Mouse (Mus musculus) MEL (cell line): ENCODE results near the gene Tmem203. TPM values are rescaled to one million over a fixed set of nuclear protein-coding genes. Genes with fewer than 3 reads are reported as not detected.

Experiments
- DNase-seq: peaks from one replicate; pipeline ENCODE4 v3.0.0; 2011; ENCODE audit warnings: low read depth, low spot score
- H3K27ac ChIP-seq: 2 replicates; pipeline ENCODE4 v1.5.1; 2012; ENCODE audit warnings: low read depth, mild to moderate bottlenecking, control low read depth, low read length, moderate library complexity; ENCODE audit not compliant: control insufficient read depth
- H3K27me3 ChIP-seq, 2 experiments: fragments of 150-350 bp in 1 of 2; sonication (generic) in 1 of 2; 2 replicates each; pipeline ENCODE4 v1.6.1; 2012; ENCODE audit warnings: low read length in 2 of 2, mild to moderate bottlenecking in 2 of 2, improper control_type of control experiment in 1 of 2, moderate library complexity in 1 of 2; ENCODE audit not compliant: insufficient read depth in 2 of 2, control insufficient read depth in 1 of 2
- H3K36me3 ChIP-seq, 2 experiments: 2 replicates each; pipeline ENCODE4 v1.6.1; 2012 to 2014; ENCODE audit warnings: low read length in 2 of 2, improper control_type of control experiment in 1 of 2, inconsistent platforms in 1 of 2, mild to moderate bottlenecking in 1 of 2; ENCODE audit not compliant: insufficient read depth in 2 of 2, control insufficient read depth in 1 of 2
- H3K4me1 ChIP-seq, 2 experiments: fragments of 150-350 bp in 1 of 2; sonication (generic) in 1 of 2; 2 replicates each; pipeline ENCODE4 v1.6.1; 2012; ENCODE audit warnings: low read length in 2 of 2, improper control_type of control experiment in 1 of 2, mild to moderate bottlenecking in 1 of 2; ENCODE audit not compliant: insufficient read depth in 2 of 2, control insufficient read depth in 1 of 2
- H3K4me3 ChIP-seq, 2 experiments: fragments of 150-350 bp in 1 of 2; sonication (generic) in 1 of 2; 2 replicates each; pipeline ENCODE4 v1.5.1; 2012; ENCODE audit warnings: low read depth in 2 of 2, low read length in 2 of 2, mild to moderate bottlenecking in 2 of 2, moderate library complexity in 2 of 2, control low read depth in 1 of 2, improper control_type of control experiment in 1 of 2; ENCODE audit not compliant: control insufficient read depth in 1 of 2, insufficient read depth in 1 of 2
- H3K79me2 ChIP-seq: 2 replicates; pipeline ENCODE4 v1.6.1; 2012; ENCODE audit warnings: mild to moderate bottlenecking, low read length, moderate library complexity; ENCODE audit not compliant: control insufficient read depth, poor library complexity, insufficient read depth
- H3K9ac ChIP-seq: 2 replicates; pipeline ENCODE4 v1.6.1; 2012; ENCODE audit warnings: low read depth, mild to moderate bottlenecking, control low read depth, low read length, moderate library complexity; ENCODE audit not compliant: control insufficient read depth, poor library complexity, severe bottlenecking
- H3K9me3 ChIP-seq: fragments of 150-350 bp; sonication (generic); replicated peaks from 2 replicates; pipeline ENCODE4 v1.6.1; 2012; ENCODE audit warnings: mild to moderate bottlenecking, low read length, improper control_type of control experiment, moderate library complexity; ENCODE audit not compliant: insufficient read depth
- BHLHE40 ChIP-seq: IDR thresholded peaks from 2 replicates; pipeline ENCODE4 v1.6.1; 2012; ENCODE audit warnings: low read depth, mild to moderate bottlenecking, inconsistent platforms, low read length, improper control_type of control experiment, borderline replicate concordance
- CHD1 ChIP-seq: IDR thresholded peaks from 2 replicates; pipeline ENCODE4 v1.6.1; 2012; ENCODE audit warnings: low read depth, mild to moderate bottlenecking, inconsistent platforms, low read length, improper control_type of control experiment
- CHD2 ChIP-seq: IDR thresholded peaks from 2 replicates; pipeline ENCODE4 v1.6.1; 2011; ENCODE audit warnings: low read length, improper control_type of control experiment
- CTCF ChIP-seq, 3 experiments: IDR thresholded peaks in 2 of 3; conservative IDR thresholded peaks in 1 of 3; 2 replicates each; pipeline ENCODE4 v1.5.1; 2011 to 2012; ENCODE audit warnings: low read length in 3 of 3, low read depth in 2 of 3, mild to moderate bottlenecking in 2 of 3, improper control_type of control experiment in 1 of 3, inconsistent platforms in 1 of 3, mixed read lengths in 1 of 3, moderate library complexity in 1 of 3; ENCODE audit not compliant: control insufficient read depth in 1 of 3, insufficient read depth in 1 of 3, poor library complexity in 1 of 3, severe bottlenecking in 1 of 3
- E2F4 ChIP-seq: IDR thresholded peaks from 2 replicates; pipeline ENCODE4 v1.6.1; 2011; ENCODE audit warnings: low read depth, low read length, improper control_type of control experiment, borderline replicate concordance
- ELF1 ChIP-seq: IDR thresholded peaks from 2 replicates; pipeline ENCODE4 v1.6.1; 2014; ENCODE audit warnings: low read depth, mild to moderate bottlenecking, inconsistent platforms, low read length, improper control_type of control experiment, moderate library complexity
- EP300 ChIP-seq, 2 experiments: IDR thresholded peaks; 2 replicates each; pipeline ENCODE4 v1.6.1; 2011; ENCODE audit warnings: improper control_type of control experiment in 2 of 2, low read length in 2 of 2, low read depth in 1 of 2, mild to moderate bottlenecking in 1 of 2
- ETS1 ChIP-seq: IDR thresholded peaks from 2 replicates; pipeline ENCODE4 v1.6.1; 2012; ENCODE audit warnings: low read depth, mild to moderate bottlenecking, inconsistent platforms, low read length, improper control_type of control experiment, moderate library complexity
- GABPA ChIP-seq: IDR thresholded peaks from 2 replicates; pipeline ENCODE4 v1.6.1; 2012; ENCODE audit warnings: low read depth, mild to moderate bottlenecking, inconsistent platforms, low read length, improper control_type of control experiment, moderate library complexity
- HCFC1 ChIP-seq: IDR thresholded peaks from 2 replicates; pipeline ENCODE4 v1.6.1; 2012; ENCODE audit warnings: low read depth, mild to moderate bottlenecking, inconsistent platforms, low read length, improper control_type of control experiment, moderate library complexity
- JUND ChIP-seq: IDR thresholded peaks from 2 replicates; pipeline ENCODE4 v1.6.1; 2011; ENCODE audit warnings: low read depth, mild to moderate bottlenecking, improper control_type of control experiment, low read length
- KAT2A ChIP-seq: conservative IDR thresholded peaks from 2 replicates; pipeline ENCODE4 v1.6.1; 2012; ENCODE audit warnings: low read depth, low read length, improper control_type of control experiment, inconsistent platforms
- MAFK ChIP-seq: IDR thresholded peaks from 2 replicates; pipeline ENCODE4 v1.6.1; 2011; ENCODE audit warnings: low read depth, mild to moderate bottlenecking, low read length, improper control_type of control experiment, borderline replicate concordance
- MAX ChIP-seq: IDR thresholded peaks from 2 replicates; pipeline ENCODE4 v1.6.1; 2011; ENCODE audit warnings: low read length, improper control_type of control experiment
- MAZ ChIP-seq: IDR thresholded peaks from 2 replicates; pipeline ENCODE4 v1.6.1; 2012; ENCODE audit warnings: low read depth, mild to moderate bottlenecking, inconsistent platforms, low read length, improper control_type of control experiment
- MEF2A ChIP-seq: IDR thresholded peaks from 2 replicates; pipeline ENCODE4 v1.6.1; 2014; ENCODE audit warnings: low read depth, mild to moderate bottlenecking, inconsistent platforms, low read length, improper control_type of control experiment; ENCODE audit not compliant: poor library complexity, insufficient replicate concordance, severe bottlenecking; ENCODE audit errors: extremely low read depth
- MXI1 ChIP-seq: IDR thresholded peaks from 2 replicates; pipeline ENCODE4 v1.6.1; 2011; ENCODE audit warnings: mild to moderate bottlenecking, low read depth, low read length, improper control_type of control experiment
- MYB ChIP-seq: IDR thresholded peaks from 2 replicates; pipeline ENCODE4 v1.6.1; 2011; ENCODE audit warnings: mild to moderate bottlenecking, low read depth, low read length, improper control_type of control experiment
- MYC ChIP-seq: IDR thresholded peaks from 2 replicates; pipeline ENCODE4 v1.6.1; 2011; ENCODE audit warnings: low read depth, mild to moderate bottlenecking, low read length, improper control_type of control experiment, moderate library complexity
- NELFE ChIP-seq: IDR thresholded peaks from 2 replicates; pipeline ENCODE4 v1.6.1; 2011; ENCODE audit warnings: low read depth, low read length, improper control_type of control experiment
- NRF1 ChIP-seq: IDR thresholded peaks from 2 replicates; pipeline ENCODE4 v1.6.1; 2014; ENCODE audit warnings: low read depth, mild to moderate bottlenecking, inconsistent platforms, low read length, improper control_type of control experiment, moderate library complexity; ENCODE audit not compliant: poor library complexity, insufficient read depth, severe bottlenecking
- POLR2A ChIP-seq, 2 experiments: IDR thresholded peaks; 2 replicates each; pipeline ENCODE4 v1.6.1; 2011 to 2012; ENCODE audit warnings: low read length in 2 of 2, mild to moderate bottlenecking in 2 of 2, control low read depth in 1 of 2, improper control_type of control experiment in 1 of 2, low read depth in 1 of 2, moderate library complexity in 1 of 2; ENCODE audit not compliant: control insufficient read depth in 1 of 2, insufficient read depth in 1 of 2, poor library complexity in 1 of 2
- POLR2AphosphoS5 ChIP-seq: IDR thresholded peaks from 2 replicates; pipeline ENCODE4 v1.6.1; 2012; ENCODE audit warnings: low read depth, borderline replicate concordance, mild to moderate bottlenecking, inconsistent platforms, low read length, moderate library complexity, mixed read lengths
- RAD21 ChIP-seq: IDR thresholded peaks from 2 replicates; pipeline ENCODE4 v1.6.1; 2011; ENCODE audit warnings: mild to moderate bottlenecking, low read depth, low read length, improper control_type of control experiment
- RCOR1 ChIP-seq: IDR thresholded peaks from 2 replicates; pipeline ENCODE4 v1.6.1; 2012; ENCODE audit warnings: low read depth, mild to moderate bottlenecking, inconsistent platforms, low read length, improper control_type of control experiment
- SIN3A ChIP-seq: IDR thresholded peaks from 2 replicates; pipeline ENCODE4 v1.6.1; 2012; ENCODE audit warnings: low read length, improper control_type of control experiment, inconsistent platforms
- SMC3 ChIP-seq: IDR thresholded peaks from 2 replicates; pipeline ENCODE4 v1.6.1; 2011; ENCODE audit warnings: low read depth, low read length, improper control_type of control experiment
- TBP ChIP-seq: IDR thresholded peaks from 2 replicates; pipeline ENCODE4 v1.8.0; 2011; ENCODE audit warnings: low read depth, low read length, improper control_type of control experiment
- TCF12 ChIP-seq: IDR thresholded peaks from 2 replicates; pipeline ENCODE4 v1.6.1; 2014; ENCODE audit warnings: low read depth, mild to moderate bottlenecking, inconsistent platforms, low read length, improper control_type of control experiment, moderate library complexity
- USF1 ChIP-seq: IDR thresholded peaks from 2 replicates; pipeline ENCODE4 v1.6.1; 2014; ENCODE audit warnings: low read depth, mild to moderate bottlenecking, inconsistent platforms, low read length, improper control_type of control experiment, moderate library complexity
- USF2 ChIP-seq, 2 experiments: IDR thresholded peaks; 2 replicates each; pipeline ENCODE4 v1.6.1; 2011 to 2012; ENCODE audit warnings: improper control_type of control experiment in 2 of 2, low read length in 2 of 2, borderline replicate concordance in 1 of 2, inconsistent platforms in 1 of 2, low read depth in 1 of 2, mild to moderate bottlenecking in 1 of 2; ENCODE audit not compliant: insufficient read depth in 1 of 2
- ZC3H11A ChIP-seq: IDR thresholded peaks from 2 replicates; pipeline ENCODE4 v1.6.1; 2012; ENCODE audit warnings: low read depth, mild to moderate bottlenecking, inconsistent platforms, low read length, improper control_type of control experiment
- ZKSCAN1 ChIP-seq: IDR thresholded peaks from 2 replicates; pipeline ENCODE4 v1.6.1; 2012; ENCODE audit warnings: low read depth, mild to moderate bottlenecking, inconsistent platforms, low read length, improper control_type of control experiment, moderate library complexity
- ZMIZ1 ChIP-seq: IDR thresholded peaks from 2 replicates; pipeline ENCODE4 v1.6.1; 2012; ENCODE audit warnings: low read depth, mild to moderate bottlenecking, inconsistent platforms, low read length, improper control_type of control experiment, moderate library complexity
- ZNF384 ChIP-seq: IDR thresholded peaks from 2 replicates; pipeline ENCODE4 v1.6.1; 2012; ENCODE audit warnings: low read depth, mild to moderate bottlenecking, inconsistent platforms, low read length, improper control_type of control experiment
- polyA plus RNA-seq, 2 experiments: library from polyadenylated mRNA; stranded (reverse) in 1 of 2; unstranded in 1 of 2; fragments of >175 nt in 1 of 2; fragments of >200 nt in 1 of 2; gene quantifications; 2 replicates each; pipeline versions ENCODE4 v1.2.1 to v1.2.4; 2012; ENCODE audit warnings: low replicate concordance in 2 of 2, low read depth in 1 of 2; ENCODE audit not compliant: insufficient read length in 2 of 2, insufficient read depth in 1 of 2, missing spikeins in 1 of 2
- total RNA-seq: library from RNA; depleted of rRNA; stranded (reverse); fragments of 300-350 nt; gene quantifications from 2 replicates; pipeline ENCODE4 v1.2.3, GENCODE M21; 2012

Gene Tmem203
- total and polyA plus RNA-seq, 3 experiments = 8.4 to 17.0 TPM; not detected in 1

DNA sequence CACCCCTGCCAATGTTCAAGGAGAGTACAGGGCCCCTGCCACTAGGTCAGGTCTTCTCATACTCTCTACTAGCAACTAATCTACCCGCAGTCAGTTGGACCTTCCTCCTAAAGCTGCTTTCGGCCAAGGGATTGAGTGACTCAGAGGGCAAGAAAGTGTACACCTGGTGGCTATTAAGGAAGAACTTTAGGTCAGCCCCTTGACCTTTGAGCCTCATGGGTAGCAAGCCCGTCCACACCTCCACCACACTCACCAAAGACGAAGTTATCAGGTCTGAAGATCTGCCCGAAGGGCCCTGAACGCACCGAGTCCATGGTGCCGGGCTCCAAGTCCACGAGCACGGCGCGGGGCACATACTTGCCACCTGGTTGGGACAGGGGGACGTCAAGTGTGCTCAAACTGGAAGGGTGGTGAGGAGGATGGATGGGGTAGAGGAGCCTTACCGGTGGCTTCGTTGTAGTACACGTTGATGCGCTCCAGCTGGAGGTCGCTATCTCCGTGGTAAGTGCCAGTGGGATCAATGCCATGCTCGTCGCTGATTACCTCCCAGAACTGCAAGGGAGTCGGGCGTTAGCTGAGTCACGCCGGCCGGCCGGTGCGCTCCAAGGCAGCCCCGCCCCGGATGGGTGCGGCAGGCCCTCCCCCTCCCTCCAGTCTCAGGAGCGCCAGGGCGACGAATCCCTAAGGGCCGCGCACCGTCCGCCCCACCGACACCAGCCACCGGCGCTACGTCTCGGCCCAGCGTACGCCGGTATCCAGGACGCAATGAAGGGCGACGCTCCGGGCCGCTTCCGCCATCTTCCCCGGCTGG is 31.4 kb upstream of the Tmem203 start:
- Histone ChIP-seq H3K27me3 (no peaks in the 10 kb centered on the region), H3K4me1 (peaks cover 5 to 14% of the 10 kb centered on the region in 2 experiments; a peak in 3 of 4 replicates), H3K27ac (peak overlapping the region; percentile 98), H3K79me2 (peaks cover 17% of the 10 kb centered on the region), H3K9ac (peak overlapping the region; percentile 99), H3K9me3 (no peaks in the 10 kb centered on the region), H3K36me3 (peaks cover 6 to 7% of the 10 kb centered on the region in 2 experiments), H3K4me3 (peak overlapping the region; percentile 96 to 97)
- DNase-seq = peak; percentile 94
- TF ChIP-seq KAT2A = no peak
- TF ChIP-seq MAZ = peak; percentile 81; the same call in 1 of the 2 replicates
- no peak for TF ChIP-seq POLR2AphosphoS5
- TF ChIP-seq MEF2A = no peak
- no peak for TF ChIP-seq CTCF (IDR thresholded peaks at IDR 0.05 in 2 of 3, conservative IDR thresholded peaks at IDR 0.05 in 1 of 3; ENCODE audit: control insufficient read depth in 1 of 3, insufficient read depth in 1 of 3, low read depth in 2 of 3, low read length in 3 of 3, poor library complexity in 1 of 3, severe bottlenecking in 1 of 3)
- TF ChIP-seq HCFC1 = no peak; the same call in none of the 2 replicates
- TF ChIP-seq SMC3 = no peak
- TF ChIP-seq ZMIZ1 = no peak
- TF ChIP-seq MYC = no peak
- TF ChIP-seq BHLHE40 = no peak
- peak; percentile 90 for TF ChIP-seq ETS1
- no peak for TF ChIP-seq ZKSCAN1
- TF ChIP-seq SIN3A = peak; percentile 97
- no peak for TF ChIP-seq E2F4
- TF ChIP-seq CHD1 = 0 out of 2 replicates have a peak, but pooled peaks have one; percentile 91
- TF ChIP-seq RCOR1 = 0 out of 2 replicates have a peak, but pooled peaks have one; percentile 25
- TF ChIP-seq USF2 (IDR thresholded peaks at IDR 0.05; ENCODE audit: borderline replicate concordance in 1 of 2, insufficient read depth in 1 of 2, low read depth in 1 of 2, low read length in 2 of 2) = no peak
- no peak for TF ChIP-seq NRF1
- peak; percentile 77 for TF ChIP-seq MYB
- TF ChIP-seq EP300 (IDR thresholded peaks at IDR 0.05; ENCODE audit: low read depth in 1 of 2, low read length in 2 of 2) = peak; percentile 57 to 83
- no peak for TF ChIP-seq USF1
- TF ChIP-seq TBP = peak; percentile 31; the same call in 1 of the 2 replicates
- no peak for TF ChIP-seq ZNF384
- peak; percentile 75 for TF ChIP-seq MAX
- peak; percentile 88 for TF ChIP-seq GABPA
- peak; percentile 97 for TF ChIP-seq MXI1
- no peak for TF ChIP-seq NELFE
- peak; percentile 59; the same call in 1 of the 2 replicates for TF ChIP-seq MAFK
- TF ChIP-seq CHD2 = no peak
- no peak for TF ChIP-seq POLR2A (IDR thresholded peaks at IDR 0.05; ENCODE audit: control insufficient read depth in 1 of 2, insufficient read depth in 1 of 2, low read depth in 1 of 2, low read length in 2 of 2, poor library complexity in 1 of 2)
- no peak for TF ChIP-seq JUND
- no peak for TF ChIP-seq ELF1
- TF ChIP-seq TCF12 = 0 out of 2 replicates have a peak, but pooled peaks have one; percentile 38
- TF ChIP-seq ZC3H11A = no peak
- no peak for TF ChIP-seq RAD21
